Mouse (Mus musculus): ENCODE measurements around the gene Ccdc13. TPM values are rescaled to one million over a fixed set of nuclear protein-coding genes. Genes with fewer than 3 reads are reported as not detected.

The Ccdc13 gene
- polyA plus RNA-seq, 1 experiment from 2014 or later: 0.03 TPM

GRCm38 (mm10) chr9:121807947-121808346 lies 31.3 kb downstream of the Ccdc13 start:
- in situ Hi-C loops (cut with MboI; ENCODE audit: low pct_unique_long_range_greater_than_20kb): no loop called here
- CTCF ChIA-PET: interaction anchor here (1.5 kb wide), 1 partner anchor 10 kb away, joined by 3 read pairs; no protein-coding TSS in a partner anchor
- no peak for ATAC-seq
- no peak for DNase-seq (ENCODE audit: low read depth, low spot score)
- no peaks in the 10 kb centered on the region for H3K27me3 ChIP-seq
- no peak for TF ChIP-seq CTCF (IDR thresholded peaks at IDR 0.05)
- POLR2A ChIA-PET: no interaction called here

- in situ Hi-C loops (cut with MboI; ENCODE audit: low pct_unique_long_range_greater_than_20kb): no loop called here
- no peaks in the 10 kb centered on the region for H3K27me3 ChIP-seq
- TF ChIP-seq CTCF (IDR thresholded peaks at IDR 0.05): no peak
- ChIA-PET POLR2A (no interaction called here), CTCF (interaction anchor here (1.5 kb wide), 1 partner anchor 10 kb away, joined by 3 read pairs; no protein-coding TSS in a partner anchor)
- ATAC-seq (no peak), DNase-seq (ENCODE audit: low read depth, low spot score) (no peak)
These were observed 31.7 kb downstream of the Ccdc13 start for GRCm38 (mm10) chr9:121807546-121807945.

- ATAC-seq (no peak), DNase-seq (ENCODE audit: low read depth, low spot score) (no peak)
- TF ChIP-seq CTCF (IDR thresholded peaks at IDR 0.05): no peak
- ChIA-PET POLR2A (no interaction called here), CTCF (interaction anchor here (1.2 kb wide), 1 partner anchor 31 kb away, joined by 3 read pairs; no protein-coding TSS in a partner anchor)
- in situ Hi-C loops (cut with MboI; ENCODE audit: low pct_unique_long_range_greater_than_20kb): no loop called here
- peaks cover 2% of the 10 kb centered on the region for H3K27me3 ChIP-seq
These were observed 36.5 kb downstream of the Ccdc13 start for GRCm38 (mm10) chr9:121802747-121803146.

GRCm38 (mm10) chr9:121798887-121799520 lies 40.3 kb downstream of the Ccdc13 start:
- ChIA-PET POLR2A (no interaction called here), CTCF (interaction anchor here (1.7 kb wide), 1 partner anchor 49 kb away, joined by 3 read pairs; no protein-coding TSS in a partner anchor)
- in situ Hi-C loops (cut with MboI; ENCODE audit: low pct_unique_long_range_greater_than_20kb): no loop called here
- peaks cover 4% of the 10 kb centered on the region for H3K27me3 ChIP-seq
- DNase-seq (ENCODE audit: low read depth, low spot score): no peak
- TF ChIP-seq CTCF (IDR thresholded peaks at IDR 0.05): no peak
- no peak for ATAC-seq

GRCm38 (mm10) chr9:121797722-121798121 lies 41.5 kb downstream of the Ccdc13 start:
- no peak for TF ChIP-seq CTCF (IDR thresholded peaks at IDR 0.05)
- peaks cover 4% of the 10 kb centered on the region for H3K27me3 ChIP-seq
- no peak for ATAC-seq
- in situ Hi-C loops (cut with MboI; ENCODE audit: low pct_unique_long_range_greater_than_20kb): no loop called here
- ChIA-PET POLR2A (no interaction called here), CTCF (interaction anchor here (1.5 kb wide), 1 partner anchor 9 kb away, joined by 3 read pairs; no protein-coding TSS in a partner anchor)
- DNase-seq (ENCODE audit: low read depth, low spot score): no peak

GRCm38 (mm10) chr9:121794972-121795539 lies 44.2 kb downstream of the Ccdc13 start:
- ATAC-seq: no peak
- CTCF ChIA-PET: no interaction called here
- H3K27me3 ChIP-seq: peaks cover 4% of the 10 kb centered on the region
- TF ChIP-seq CTCF (IDR thresholded peaks at IDR 0.05): no peak
- POLR2A ChIA-PET: interaction anchor here (0.5 kb wide), 1 partner anchor 140 kb away, joined by 3 read pairs; no protein-coding TSS in a partner anchor
- in situ Hi-C loops (cut with MboI; ENCODE audit: low pct_unique_long_range_greater_than_20kb): no loop called here
- no peak for DNase-seq (ENCODE audit: low read depth, low spot score)

GRCm38 (mm10) chr9:121791757-121792521 lies 47.3 kb downstream of the Ccdc13 start, which contains the start of gene Hhatl:
TSS of gene Hhatl (minus strand) at chr9:121792507.
- CTCF ChIA-PET: no interaction called here
- no peak for DNase-seq (ENCODE audit: low read depth, low spot score)

GRCm38 (mm10) chr9:121791206-121791605 lies 48.1 kb downstream of the Ccdc13 start:
- H3K27me3 ChIP-seq: no peaks in the 10 kb centered on the region
- ATAC-seq: peak; percentile 61
- in situ Hi-C loops (cut with MboI; ENCODE audit: low pct_unique_long_range_greater_than_20kb): no loop called here
- ChIA-PET POLR2A (no interaction called here), CTCF (no interaction called here)
- DNase-seq (ENCODE audit: low read depth, low spot score): no peak
- TF ChIP-seq CTCF (IDR thresholded peaks at IDR 0.05): no peak

More at GRCm38 (mm10) chr9:121791757-121792521, 47.3 kb downstream of the Ccdc13 start, which contains the start of gene Hhatl:
- in situ Hi-C loops (cut with MboI; ENCODE audit: low pct_unique_long_range_greater_than_20kb): no loop called here
- H3K27me3 ChIP-seq: no peaks in the 10 kb centered on the region
- no peak for TF ChIP-seq CTCF (IDR thresholded peaks at IDR 0.05)
- POLR2A ChIA-PET: no interaction called here
- no peak for ATAC-seq

- ChIA-PET POLR2A (no interaction called here), CTCF (no interaction called here)
- no peaks in the 10 kb centered on the region for H3K27me3 ChIP-seq
- ATAC-seq (no peak), DNase-seq (ENCODE audit: low read depth, low spot score) (no peak)
- in situ Hi-C loops (cut with MboI; ENCODE audit: low pct_unique_long_range_greater_than_20kb): no loop called here
- TF ChIP-seq CTCF (IDR thresholded peaks at IDR 0.05): no peak
These were observed 52.9 kb downstream of the Ccdc13 start for GRCm38 (mm10) chr9:121786359-121786758.

- ChIA-PET CTCF (no interaction called here), POLR2A (no interaction called here)
- no peaks in the 10 kb centered on the region for H3K27me3 ChIP-seq
- ATAC-seq (no peak), DNase-seq (ENCODE audit: low read depth, low spot score) (no peak)
- in situ Hi-C loops (cut with MboI; ENCODE audit: low pct_unique_long_range_greater_than_20kb): no loop called here
- no peak for TF ChIP-seq CTCF (IDR thresholded peaks at IDR 0.05)
These were observed 54.0 kb downstream of the Ccdc13 start for GRCm38 (mm10) chr9:121785261-121785660.

- H3K27me3 ChIP-seq: no peaks in the 10 kb centered on the region
- ATAC-seq: no peak
- in situ Hi-C loops (cut with MboI; ENCODE audit: low pct_unique_long_range_greater_than_20kb): no loop called here
- DNase-seq (ENCODE audit: low read depth, low spot score): no peak
- TF ChIP-seq CTCF (IDR thresholded peaks at IDR 0.05): no peak
- CTCF ChIA-PET: no interaction called here
- POLR2A ChIA-PET: no interaction called here
These were observed 54.5 kb downstream of the Ccdc13 start for GRCm38 (mm10) chr9:121784801-121785200.
